Mouse (Mus musculus) gastrocnemius, postnatal 25 days (tissue): ENCODE measurements around the gene Olfr1152. TPM values are rescaled to one million over a fixed set of nuclear protein-coding genes. Genes with fewer than 3 reads are reported as not detected.

Experiments
- DNase-seq: peaks from one replicate; pipeline ENCODE4 v3.0.0; 2022
- long read RNA-seq, 2 experiments: library from polyadenylated mRNA; stranded (forward); transcript quantifications; one replicate each; pipeline ENCODE4 v2.0.0; 2021
- total RNA-seq, 2 experiments: library from RNA; stranded (reverse); gene quantifications; 1 replicate in 1 of 2; 2 replicates in 1 of 2; pipeline ENCODE4 v1.2.3; 2021

Olfr1152 gene
- not detected for total RNA-seq
- long read RNA-seq, experiment 1: 0 reads
- long read RNA-seq, experiment 2: 0 reads

GRCm38 (mm10) chr2:87866192-87866591, at the start of gene Olfr1152:
Olfr1152 (plus strand) TSS chr2:87866492.
- no peak for DNase-seq

GRCm38 (mm10) chr2:87830233-87830632, 36.1 kb upstream of the Olfr1152 start, which contains the start of gene Olfr1148:
Olfr1148 (plus strand) TSS chr2:87830533.
- no peak for DNase-seq

- no peak for DNase-seq
Measured at GRCm38 (mm10) chr2:87843693-87844092, 22.6 kb upstream of the Olfr1152 start, which contains the start of gene Olfr1150-ps1. Olfr1150-ps1 (plus strand) TSS chr2:87843993.

- no peak for DNase-seq
Measured at GRCm38 (mm10) chr2:87855562-87855961, 10.7 kb upstream of the Olfr1152 start, which contains the start of gene Olfr1151. Olfr1151 (plus strand) TSS chr2:87855862.

GRCm38 (mm10) chr2:87894662-87895061, 28.4 kb downstream of the Olfr1152 start, which contains the start of gene Olfr1153:
Olfr1153 (plus strand) TSS chr2:87894962.
- DNase-seq: no peak

- no peak for DNase-seq
Measured at GRCm38 (mm10) chr2:87905066-87905465, 38.8 kb downstream of the Olfr1152 start, which contains the start of gene Olfr1154. Olfr1154 (minus strand) TSS chr2:87905166.

Other genes with a start within 250 kb of the Olfr1152 start
- gene Olfr1131, start 239.4 kb upstream of the Olfr1152 start, total RNA-seq: not detected
- gene Olfr1132, start 229.0 kb upstream of the Olfr1152 start, total RNA-seq: not detected
- not detected for gene Olfr1133, start 219.1 kb upstream of the Olfr1152 start, total RNA-seq
- gene Olfr1134, start 208.0 kb upstream of the Olfr1152 start, total RNA-seq: not detected
- not detected for gene Olfr1135, start 192.8 kb upstream of the Olfr1152 start, total RNA-seq
- gene Olfr1136, start 172.5 kb upstream of the Olfr1152 start, total RNA-seq: not detected
- gene Olfr1137, start 153.3 kb upstream of the Olfr1152 start, total RNA-seq: not detected
- not detected for gene Olfr1138, start 126.5 kb upstream of the Olfr1152 start, total RNA-seq
- not detected for gene Olfr1140, start 122.7 kb upstream of the Olfr1152 start, total RNA-seq
- gene Olfr1141, start 112.5 kb upstream of the Olfr1152 start, total RNA-seq: not detected
- not detected for gene Olfr152, start 87.0 kb upstream of the Olfr1152 start, total RNA-seq
- gene Olfr1143, start 65.9 kb upstream of the Olfr1152 start, total RNA-seq: not detected
- not detected for gene Olfr1145, start 56.7 kb upstream of the Olfr1152 start, total RNA-seq
- gene Olfr1148, start 36.0 kb upstream of the Olfr1152 start, total RNA-seq: not detected
- not detected for gene Olfr1150-ps1, start 22.5 kb upstream of the Olfr1152 start, total RNA-seq
- not detected for gene Olfr1151, start 10.6 kb upstream of the Olfr1152 start, total RNA-seq
- gene Olfr1153, start 28.5 kb downstream of the Olfr1152 start, total RNA-seq: not detected
- gene Olfr1154, start 38.7 kb downstream of the Olfr1152 start, total RNA-seq: not detected
- not detected for gene Olfr1155, start 78.6 kb downstream of the Olfr1152 start, total RNA-seq
- not detected for gene Olfr1156, start 86.6 kb downstream of the Olfr1152 start, total RNA-seq
- gene Olfr1157, start 101.8 kb downstream of the Olfr1152 start, total RNA-seq: not detected
- not detected for gene Olfr74, start 108.2 kb downstream of the Olfr1152 start, total RNA-seq
- not detected for gene Olfr1158, start 123.6 kb downstream of the Olfr1152 start, total RNA-seq
- gene Olfr1160, start 141.8 kb downstream of the Olfr1152 start, total RNA-seq: not detected
- not detected for gene Olfr1161, start 156.3 kb downstream of the Olfr1152 start, total RNA-seq
- not detected for gene Olfr73, start 171.2 kb downstream of the Olfr1152 start, total RNA-seq
- gene Olfr1162, start 184.6 kb downstream of the Olfr1152 start, total RNA-seq: not detected
- not detected for gene Olfr1163, start 205.3 kb downstream of the Olfr1152 start, total RNA-seq
- not detected for gene Olfr1164, start 227.5 kb downstream of the Olfr1152 start, total RNA-seq